In the genomic region with DNA sequence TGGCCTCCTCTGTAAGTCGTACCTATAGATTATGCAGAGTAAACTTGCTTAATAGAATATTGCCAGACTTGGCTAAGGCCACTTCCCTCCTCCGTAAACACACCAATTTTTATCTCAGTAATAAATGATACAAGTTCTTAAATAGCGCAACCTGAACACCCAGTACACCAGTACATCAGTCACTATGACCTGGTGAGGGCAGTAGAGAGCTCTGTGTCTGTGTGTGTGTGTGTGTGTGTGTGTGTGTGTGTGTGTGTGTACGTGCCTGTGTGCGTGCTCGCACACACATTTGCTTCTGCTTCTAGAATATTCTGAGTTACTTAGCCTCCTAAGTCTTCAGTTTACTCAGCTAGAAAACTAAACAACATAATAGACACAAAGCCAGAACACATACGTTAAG, we compare ENCODE assay signal across 14 mouse cellular contexts. TPM values are rescaled to one million over a fixed set of nuclear protein-coding genes. Genes with fewer than 3 reads are reported as not detected.
DNase-seq lines count a peak whose midpoint lies in the region; ATAC-seq and TF ChIP-seq lines count a peak whose summit lies in the region.
"Had no signal": no experiment of that assay in that cellular context is flagged by ENCODE, and none has a peak within 500 bp of the region (broad histone marks: within the 10 kb centered on the region; RNA-seq: fewer than 3 reads in every experiment).

No protein-coding gene starts in this region.

- no peak overlapping the region for H3K4me3 ChIP-seq in intestine, postnatal 0 days (ENCODE audit: low read depth, low read length)
- no peak overlapping the region for H3K4me3 ChIP-seq in intestine, embryonic 15.5 days (replicated peaks)
- H3K4me3 ChIP-seq in thymus, adult 2 months (ENCODE audit: control insufficient read depth, insufficient read depth, low read length), result no peak overlapping the region
- H3K4me3 ChIP-seq in stomach, postnatal 0 days (ENCODE audit: low read depth, low read length), result no peak overlapping the region
- H3K4me3 ChIP-seq in embryonic facial prominence, embryonic 10.5 days, result no peak overlapping the region
- H3K4me3 ChIP-seq: embryonic facial prominence, embryonic 12.5 days; limb, embryonic 13.5 days; megakaryocyte, embryonic 14.5 days; neural tube, embryonic 12.5 days; stomach, embryonic 15.5 days had no signal

- no peak overlapping the region for H3K4me2 ChIP-seq in intestine, postnatal 0 days (replicated peaks; ENCODE audit: low read depth)
- H3K4me2 ChIP-seq in intestine, embryonic 15.5 days (replicated peaks), result no peak overlapping the region
- H3K4me2 ChIP-seq in stomach, postnatal 0 days (replicated peaks; ENCODE audit: low read depth), result no peak overlapping the region
- H3K4me2 ChIP-seq: embryonic facial prominence, embryonic 12.5 days; limb, embryonic 13.5 days; neural tube, embryonic 12.5 days; stomach, embryonic 15.5 days had no signal

- H3K27me3 ChIP-seq in intestine, postnatal 0 days (replicated peaks; ENCODE audit: control insufficient read depth, insufficient read depth, low read length), result no peaks in the 10 kb centered on the region
- H3K27me3 ChIP-seq in intestine, embryonic 15.5 days (replicated peaks), result no peaks in the 10 kb centered on the region
- H3K27me3 ChIP-seq in thymus, adult 2 months (ENCODE audit: control insufficient read depth, insufficient read depth, low read length), result no peaks in the 10 kb centered on the region
- no peaks in the 10 kb centered on the region for H3K27me3 ChIP-seq in stomach, postnatal 0 days (ENCODE audit: control insufficient read depth, insufficient read depth, low read length)
- H3K27me3 ChIP-seq in embryonic facial prominence, embryonic 10.5 days (replicated peaks; ENCODE audit: low read depth, poor library complexity, severe bottlenecking), result no peaks in the 10 kb centered on the region
- H3K27me3 ChIP-seq: embryonic facial prominence, embryonic 12.5 days; limb, embryonic 13.5 days; megakaryocyte, embryonic 14.5 days; neural tube, embryonic 12.5 days; stomach, embryonic 15.5 days had no signal

- TF ChIP-seq EP300 in stomach, postnatal 0 days (optimal IDR thresholded peaks at IDR 0.05), result no peak

- WGBS in intestine, postnatal 0 days, result 84% methylated on average over 7 of the region's 7 CpGs
- WGBS in intestine, embryonic 15.5 days, result 87% methylated on average over 7 of the region's 7 CpGs
- WGBS in thymus, adult 2 months, result 97% methylated on average over 7 of the region's 7 CpGs
- 87% methylated on average over 7 of the region's 7 CpGs for WGBS in stomach, postnatal 0 days
- WGBS in embryonic facial prominence, embryonic 10.5 days, result 94% methylated on average over 7 of the region's 7 CpGs

- no peaks in the 10 kb centered on the region for H3K4me1 ChIP-seq in intestine, postnatal 0 days (replicated peaks; ENCODE audit: control insufficient read depth, insufficient read depth, low read length)
- no peaks in the 10 kb centered on the region for H3K4me1 ChIP-seq in intestine, embryonic 15.5 days (replicated peaks)
- H3K4me1 ChIP-seq in thymus, adult 2 months (replicated peaks; ENCODE audit: control insufficient read depth, insufficient read depth, low read length), result no peaks in the 10 kb centered on the region
- no peaks in the 10 kb centered on the region for H3K4me1 ChIP-seq in stomach, postnatal 0 days (replicated peaks; ENCODE audit: control insufficient read depth, insufficient read depth)
- no peaks in the 10 kb centered on the region for H3K4me1 ChIP-seq in embryonic facial prominence, embryonic 10.5 days
- H3K4me1 ChIP-seq: embryonic facial prominence, embryonic 12.5 days; limb, embryonic 13.5 days; neural tube, embryonic 12.5 days; stomach, embryonic 15.5 days had no signal

- H3K9me3 ChIP-seq in intestine, postnatal 0 days (ENCODE audit: control insufficient read depth), result no peaks in the 10 kb centered on the region
- H3K9me3 ChIP-seq in intestine, embryonic 15.5 days, result no peaks in the 10 kb centered on the region
- H3K9me3 ChIP-seq in stomach, postnatal 0 days (ENCODE audit: control insufficient read depth, low read length), result no peaks in the 10 kb centered on the region
- H3K9me3 ChIP-seq in embryonic facial prominence, embryonic 10.5 days, result no peaks in the 10 kb centered on the region
- H3K9me3 ChIP-seq: embryonic facial prominence, embryonic 12.5 days; limb, embryonic 13.5 days; neural tube, embryonic 12.5 days; stomach, embryonic 15.5 days had no signal

- no peak for ATAC-seq in intestine, postnatal 0 days
- no peak for ATAC-seq in intestine, embryonic 15.5 days
- ATAC-seq in stomach, postnatal 0 days (ENCODE audit: low FRiP score, low TSS enrichment), result no peak
- ATAC-seq: inflammation-experienced regulatory T-cells, adult 6 months had no signal

- no peak for TF ChIP-seq POLR2A in thymus, adult 2 months (IDR thresholded peaks at IDR 0.05; ENCODE audit: control insufficient read depth, extremely low read depth, insufficient read depth, low read length, poor library complexity)

- H3K36me3 ChIP-seq in intestine, postnatal 0 days (ENCODE audit: control insufficient read depth, insufficient read depth), result peaks cover 12% of the 10 kb centered on the region
- no peaks in the 10 kb centered on the region for H3K36me3 ChIP-seq in intestine, embryonic 15.5 days
- H3K36me3 ChIP-seq in thymus, adult 2 months (ENCODE audit: control insufficient read depth, insufficient read depth, low read length), result peaks cover 19% of the 10 kb centered on the region; the same call in 1 of the 2 replicates
- peaks cover 2% of the 10 kb centered on the region; the same call in 1 of the 2 replicates for H3K36me3 ChIP-seq in stomach, postnatal 0 days (ENCODE audit: control insufficient read depth, insufficient read depth, low read length)
- H3K36me3 ChIP-seq in embryonic facial prominence, embryonic 10.5 days (replicated peaks), result peaks cover 41% of the 10 kb centered on the region

- TF ChIP-seq CTCF in intestine, postnatal 0 days (IDR thresholded peaks at IDR 0.05; ENCODE audit: low read depth), result peak; percentile 58
- 0 out of 2 replicates have a peak, but pooled peaks have one; percentile 27 for TF ChIP-seq CTCF in thymus, adult 2 months (IDR thresholded peaks at IDR 0.05; ENCODE audit: borderline replicate concordance, control insufficient read depth, extremely low read depth, insufficient read depth, low read length, poor library complexity)
- TF ChIP-seq CTCF in stomach, postnatal 0 days (IDR thresholded peaks at IDR 0.05; ENCODE audit: low read depth), result peak; percentile 55

- DNase-seq in thymus, adult 2 months, result no peak
- no peak for DNase-seq in thymus, postnatal 36 days
- DNase-seq in brain, adult 2 months (ENCODE audit: low read depth, low spot score), result peak; percentile 37
- DNase-seq in stomach, postnatal 0 days (ENCODE audit: low spot score), result no peak
- no peak for DNase-seq in left cerebral cortex, adult 9 months (ENCODE audit: low spot score in 2 of 2)
- no peak for DNase-seq in embryonic facial prominence, embryonic 10.5 days (ENCODE audit: low spot score)

- H3K9ac ChIP-seq in intestine, postnatal 0 days (ENCODE audit: low read depth, low read length), result no peak overlapping the region
- H3K9ac ChIP-seq in intestine, embryonic 15.5 days, result no peak overlapping the region
- H3K9ac ChIP-seq in stomach, postnatal 0 days (ENCODE audit: low read length), result no peak overlapping the region
- H3K9ac ChIP-seq: embryonic facial prominence, embryonic 12.5 days; limb, embryonic 13.5 days; neural tube, embryonic 12.5 days; stomach, embryonic 15.5 days had no signal

- H3K27ac ChIP-seq in intestine, postnatal 0 days (ENCODE audit: low read depth, low read length), result no peak overlapping the region
- H3K27ac ChIP-seq in intestine, embryonic 15.5 days, result no peak overlapping the region
- H3K27ac ChIP-seq in thymus, adult 2 months (ENCODE audit: control insufficient read depth, insufficient read depth, low read length), result no peak overlapping the region
- no peak overlapping the region for H3K27ac ChIP-seq in stomach, postnatal 0 days (replicated peaks)
- no peak overlapping the region for H3K27ac ChIP-seq in embryonic facial prominence, embryonic 10.5 days (replicated peaks)
- H3K27ac ChIP-seq: embryonic facial prominence, embryonic 12.5 days; limb, embryonic 13.5 days; neural tube, embryonic 12.5 days; stomach, embryonic 15.5 days had no signal

RNA-seq across cellular contexts. Expression of a gene that starts 28.4 kb away (rescaled TPM):
- polyA plus RNA-seq in intestine, postnatal 0 days (2015; fragmentation: Nextera tagmentation; extraction: Ambion mirVana), result 10.0 and 10.9 TPM in 2 replicates
- 35.4 and 37.9 TPM in 2 replicates for polyA plus RNA-seq in intestine, embryonic 15.5 days (2015; fragmentation: Nextera tagmentation; extraction: Ambion mirVana)
- polyA plus RNA-seq in thymus, adult 2 months (2012; rRNA removed), result 18.9 and 19.4 TPM in 2 replicates
- polyA plus RNA-seq in stomach, postnatal 0 days (2015; fragmentation: Nextera tagmentation; extraction: Ambion mirVana), result 15.7 and 17.1 TPM in 2 replicates
- polyA plus RNA-seq in embryonic facial prominence, embryonic 10.5 days (2016; fragmentation: Nextera tagmentation; extraction: Ambion mirVana), result 50.6 and 53.3 TPM in 2 replicates
